Mouse (Mus musculus) liver, embryonic 14.5 days (tissue): ENCODE results near the gene Aldoc.

Experiments
- CTCF ChIP-seq: IDR thresholded peaks from 2 replicates; pipeline ENCODE4 v1.5.1; 2016; ENCODE audit warnings: antibody characterized with exemption, low read depth, control low read depth
- EP300 ChIP-seq: IDR thresholded peaks from 2 replicates; pipeline ENCODE4 v1.6.1; 2016; ENCODE audit warnings: antibody characterized with exemption, low read depth

- TF ChIP-seq CTCF (no peak), EP300 (no peak)
These were observed 1.4 kb downstream of the Aldoc start for GRCm38 (mm10) chr11:78324000-78324785.
